Mouse (Mus musculus): ENCODE results near the gene Neurl1b. TPM values are rescaled to one million over a fixed set of nuclear protein-coding genes. Genes with fewer than 3 reads are reported as not detected.

Neurl1b gene
- total RNA-seq, 2 experiments from 2014 or later: 2.6 to 3.0 TPM

GRCm38 (mm10) chr17:26449472-26449871 is 34.8 kb downstream of the Neurl1b start:
- no peak for DNase-seq (ENCODE audit: low spot score)

DNA sequence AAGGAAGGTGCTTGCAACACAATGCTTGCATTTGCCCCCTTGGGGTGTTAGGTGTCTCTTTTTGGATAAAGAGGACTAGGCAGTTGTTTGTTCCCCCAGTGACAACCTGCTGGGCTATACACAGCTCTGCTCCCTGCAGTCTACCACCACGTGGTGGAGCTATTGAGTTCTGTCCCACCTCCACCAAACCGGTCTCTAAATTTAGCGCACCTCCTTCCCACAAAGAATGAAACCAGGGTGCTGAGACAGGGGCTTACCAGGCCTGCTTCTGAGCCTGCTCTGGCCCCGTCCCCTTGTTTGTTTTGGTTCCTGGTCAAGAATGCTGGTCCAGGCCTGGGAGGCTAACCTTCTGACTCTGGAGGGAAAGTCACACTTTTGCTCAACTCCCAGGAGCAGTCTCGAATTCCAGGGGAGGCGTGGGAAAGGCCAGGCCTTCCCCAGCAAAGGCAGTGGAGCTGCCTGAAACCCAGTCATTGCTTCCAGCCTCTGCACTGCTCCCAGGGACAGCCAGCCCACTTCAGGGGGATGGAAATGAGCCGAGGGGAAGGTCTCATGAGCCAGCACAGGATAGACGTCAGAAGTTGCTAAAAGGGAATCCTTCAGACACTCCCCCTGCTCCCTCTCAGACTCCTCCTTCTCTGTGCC is 37.1 kb downstream of the Neurl1b start:
- DNase-seq (ENCODE audit: low spot score): peak; percentile 78

DNA sequence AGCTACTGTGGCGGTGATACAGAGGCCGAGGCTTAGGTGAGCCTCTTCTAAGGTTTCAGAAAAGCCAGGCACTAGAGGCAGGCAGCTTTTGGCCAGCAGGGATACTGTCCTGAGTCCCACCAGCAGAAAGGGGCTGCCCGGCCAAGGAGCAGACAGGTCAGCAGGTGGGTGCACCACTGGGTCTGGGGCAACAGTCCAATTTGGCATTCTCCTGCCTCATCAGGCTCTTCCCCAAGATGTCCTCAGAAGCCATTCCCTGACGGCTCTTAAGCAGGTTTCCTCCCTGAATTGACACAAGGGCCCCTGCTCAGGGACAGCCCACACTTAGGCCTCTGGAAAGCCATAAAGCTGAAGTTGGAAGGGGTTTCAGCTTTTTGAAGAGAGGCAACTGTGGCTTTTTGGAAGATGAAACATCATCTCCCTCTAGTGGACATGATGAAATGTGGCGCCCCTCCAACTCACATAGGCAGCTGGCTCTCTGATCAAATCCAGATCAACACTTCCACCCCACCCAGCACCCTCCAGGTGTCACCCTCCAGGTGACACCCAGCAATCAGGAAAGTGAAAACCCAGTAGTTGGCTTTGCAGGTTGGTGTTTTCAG is 37.8 kb downstream of the Neurl1b start:
- DNase-seq (ENCODE audit: low spot score): peak; percentile 85

GRCm38 (mm10) chr17:26457506-26457905 is 42.9 kb downstream of the Neurl1b start:
- no peak for DNase-seq (ENCODE audit: low spot score)

DNA sequence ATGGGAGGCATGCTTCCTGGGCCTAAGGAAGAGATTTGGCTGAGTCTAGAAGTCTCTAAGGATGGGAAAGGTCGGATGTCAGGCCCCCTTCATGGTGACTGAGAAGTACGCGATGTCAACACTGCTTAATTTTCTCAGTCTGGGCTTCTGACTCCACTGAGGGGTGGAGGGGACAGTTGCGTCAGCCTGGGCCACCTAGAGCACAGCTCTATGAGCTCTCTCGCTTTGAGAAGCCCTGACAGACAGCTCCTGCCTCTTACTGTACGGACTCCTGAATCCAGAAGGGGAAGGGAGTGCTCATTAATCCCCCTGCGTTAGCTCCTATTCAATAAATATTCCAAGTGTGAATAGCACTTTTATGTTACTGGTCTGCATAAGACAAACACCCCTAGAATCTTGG is 43.4 kb downstream of the Neurl1b start:
- no peak for DNase-seq (ENCODE audit: low spot score)

- peak; percentile 78 for DNase-seq (ENCODE audit: low spot score)
These were observed 48.1 kb downstream of the Neurl1b start for GRCm38 (mm10) chr17:26462634-26463170.

GRCm38 (mm10) chr17:26463432-26463831 is 48.8 kb downstream of the Neurl1b start:
- DNase-seq (ENCODE audit: low spot score): no peak

DNA sequence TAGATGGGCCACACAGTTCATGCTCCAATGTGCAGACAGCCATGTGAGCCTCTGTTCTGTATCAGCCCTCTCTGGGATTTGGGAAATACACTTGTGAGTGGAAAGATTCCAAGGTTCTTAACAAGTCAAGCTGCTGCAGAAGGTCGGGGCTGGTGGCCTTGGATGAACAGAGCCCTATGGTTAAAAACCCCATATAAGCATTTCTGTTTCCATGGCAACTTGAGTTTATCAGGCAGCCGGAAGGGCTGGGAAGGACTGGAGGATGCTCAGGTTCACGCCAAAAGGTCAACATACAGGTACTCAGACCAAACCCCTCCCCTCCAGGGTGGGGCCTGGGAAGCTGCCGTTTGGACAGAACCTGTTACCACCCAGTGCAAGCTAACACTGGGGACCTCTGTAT is 49.4 kb downstream of the Neurl1b start:
- no peak for DNase-seq (ENCODE audit: low spot score)

- DNase-seq (ENCODE audit: low spot score): no peak
These were observed 49.9 kb downstream of the Neurl1b start for GRCm38 (mm10) chr17:26464481-26464880.

DNA sequence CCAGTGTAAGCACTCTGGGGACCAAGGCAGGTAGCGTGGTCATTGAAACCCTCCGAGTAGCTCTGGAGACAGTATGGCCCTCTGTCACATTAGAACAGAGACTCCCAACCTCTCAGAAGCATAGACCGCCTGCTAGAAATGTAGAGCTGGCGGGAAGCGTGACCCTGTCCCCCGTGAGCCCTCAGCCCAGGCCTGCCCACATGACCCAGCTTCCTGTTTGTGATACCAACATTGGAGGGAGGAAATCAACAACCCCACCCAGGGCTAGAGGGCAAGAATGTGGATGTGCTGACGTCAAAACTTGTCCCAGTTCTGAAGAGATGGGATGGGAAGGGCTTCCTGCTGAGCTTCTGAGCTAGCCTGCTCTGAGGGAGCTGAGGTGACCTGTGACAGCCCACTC is 50.3 kb downstream of the Neurl1b start:
- DNase-seq (ENCODE audit: low spot score): peak; percentile 47

DNA sequence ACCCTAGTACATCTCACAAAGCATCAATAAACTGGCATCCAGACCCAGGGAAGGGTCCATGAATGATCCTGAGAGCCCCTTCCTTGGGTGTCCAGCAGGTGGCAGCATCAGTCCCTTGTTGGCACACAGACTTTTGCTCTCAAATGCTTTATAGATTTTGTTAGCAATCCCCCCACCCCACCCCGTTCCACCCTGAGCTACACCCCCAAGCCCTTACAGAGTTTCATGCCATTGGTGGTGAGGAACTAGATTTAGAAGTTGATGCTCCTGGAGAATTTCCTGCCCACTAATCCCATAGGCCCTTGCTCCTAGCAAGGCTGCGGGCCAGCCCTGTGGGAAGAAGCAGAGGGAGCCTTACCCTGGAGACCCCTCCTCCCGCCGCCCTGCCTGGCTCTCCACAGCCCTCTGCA is 52.1 kb downstream of the Neurl1b start:
- peak; percentile 84 for DNase-seq (ENCODE audit: low spot score)

DNA sequence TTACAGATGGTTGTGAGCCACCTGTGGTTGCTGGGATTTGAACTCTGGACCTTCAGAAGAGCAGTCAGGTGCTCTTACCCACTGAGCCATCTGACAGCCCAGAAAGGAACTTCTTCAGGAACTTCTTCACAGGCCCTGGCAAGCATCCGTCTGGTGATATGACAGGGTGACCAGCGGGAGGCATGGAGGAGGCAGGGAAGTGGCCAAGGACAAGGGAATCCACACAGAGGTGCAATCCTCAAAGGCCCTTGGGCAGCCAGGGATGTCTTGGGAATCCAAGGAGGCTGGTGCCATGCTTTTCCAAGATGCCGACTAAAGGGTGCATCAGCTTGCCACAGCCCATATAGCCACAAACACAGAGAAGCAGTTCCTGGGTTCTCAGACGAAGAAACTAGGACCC is 53.0 kb downstream of the Neurl1b start:
- no peak for DNase-seq (ENCODE audit: low spot score)

GRCm38 (mm10) chr17:26468102-26468894 is 53.7 kb downstream of the Neurl1b start:
- DNase-seq (ENCODE audit: low spot score): no peak

GRCm38 (mm10) chr17:26476871-26477270 is 62.2 kb downstream of the Neurl1b start:
- DNase-seq (ENCODE audit: low spot score): no peak

- DNase-seq (ENCODE audit: low spot score): peak; percentile 25
These were observed 64.0 kb downstream of the Neurl1b start for GRCm38 (mm10) chr17:26478672-26479071.

GRCm38 (mm10) chr17:26479619-26480018 is 65.0 kb downstream of the Neurl1b start:
- peak; percentile 34 for DNase-seq (ENCODE audit: low spot score)

GRCm38 (mm10) chr17:26480956-26481355 is 66.3 kb downstream of the Neurl1b start:
- no peak for DNase-seq (ENCODE audit: low spot score)

DNA sequence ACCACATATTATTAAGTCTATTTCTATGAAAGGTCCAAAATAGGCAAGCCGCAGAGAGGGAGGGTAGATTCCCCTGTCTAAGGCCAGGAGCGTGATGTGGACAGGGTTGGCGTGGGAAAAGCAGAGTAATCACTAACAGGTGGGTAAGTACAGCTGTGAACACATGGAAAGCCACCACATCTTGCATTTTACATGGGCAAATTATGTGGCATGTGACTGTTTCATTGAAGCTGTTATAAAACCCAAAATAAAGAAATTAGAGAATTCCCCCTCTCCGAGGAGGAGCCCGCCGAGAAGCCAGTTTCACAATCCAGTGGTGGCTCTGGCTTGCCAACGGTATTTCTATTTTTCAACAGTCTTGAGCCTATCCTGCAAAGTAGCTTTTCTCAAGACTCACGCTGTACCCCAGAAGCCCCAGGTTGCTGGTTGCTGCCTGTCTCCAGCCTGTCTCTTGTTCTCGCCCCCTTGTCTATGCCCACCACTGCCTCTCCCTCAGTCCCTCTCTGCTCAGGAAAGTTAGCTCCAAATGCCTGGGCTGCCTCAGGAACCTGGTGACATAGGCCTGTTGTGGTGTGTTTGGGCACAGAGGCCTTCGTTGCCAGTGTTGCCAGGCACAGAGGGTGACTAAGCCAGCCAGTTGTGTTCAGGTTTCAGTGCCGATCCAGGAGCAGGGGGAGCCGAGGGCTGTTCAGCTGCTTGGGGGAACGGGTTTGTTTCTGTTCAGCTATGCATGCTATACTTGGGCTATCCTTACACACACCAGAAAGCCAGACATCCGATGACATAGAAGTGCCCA is 70.2 kb downstream of the Neurl1b start:
- DNase-seq (ENCODE audit: low spot score): peak; percentile 69

DNA sequence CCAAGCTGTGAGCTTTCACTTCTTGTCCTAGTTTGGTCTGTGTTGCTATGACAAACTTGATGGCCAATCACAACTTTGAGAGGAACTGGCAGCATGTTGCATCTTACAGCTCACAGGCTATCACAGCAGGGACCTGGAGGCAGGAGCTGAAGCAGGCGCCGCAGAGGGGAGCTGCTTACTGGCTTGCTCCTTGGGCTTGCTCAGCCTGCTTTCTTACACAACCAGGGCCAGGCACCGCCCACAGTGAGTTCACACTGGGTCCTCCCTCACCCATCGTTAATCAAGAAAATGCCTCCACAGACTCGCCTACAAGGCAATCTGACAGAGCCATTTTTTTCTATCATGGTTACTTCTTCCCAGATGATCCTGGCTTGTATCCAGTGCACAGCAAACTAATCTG is 72.6 kb downstream of the Neurl1b start:
- DNase-seq (ENCODE audit: low spot score): peak; percentile 61

DNA sequence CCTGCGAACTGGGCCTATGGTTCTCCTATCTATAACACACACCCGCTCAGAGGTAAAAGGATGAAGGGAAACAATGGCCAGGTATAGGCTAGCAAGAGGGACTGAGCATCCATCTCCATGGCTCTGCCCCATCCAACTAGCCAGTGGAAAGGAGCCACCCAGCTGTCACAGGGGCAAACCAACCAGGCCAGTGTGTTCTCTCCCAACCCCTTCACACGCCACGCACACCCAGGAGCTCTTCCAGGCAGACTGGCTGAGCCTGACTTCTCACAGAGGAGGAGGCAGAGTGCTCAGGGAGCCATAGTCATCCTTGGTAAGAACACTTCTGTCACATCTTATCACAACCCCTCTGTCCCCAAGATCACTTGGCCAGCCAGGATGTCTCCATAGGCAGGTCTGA is 73.3 kb downstream of the Neurl1b start:
- peak; percentile 21 for DNase-seq (ENCODE audit: low spot score)

GRCm38 (mm10) chr17:26488711-26489403 is 74.2 kb downstream of the Neurl1b start:
- DNase-seq (ENCODE audit: low spot score): peak; percentile 92
